Mouse (Mus musculus) retina, embryonic 14.5 days (tissue): ENCODE measurements around the gene Eef2k.
"Not testable (repeated sequence)": the region's sequence is repeated elsewhere in the genome, so short reads cannot be mapped to it uniquely, and the experiment has no call there.

ENCODE experiments used
- DNase-seq: peaks from one replicate; pipeline ENCODE4 v3.0.0-alpha.2; 2015; ENCODE audit warnings: low spot score

The Eef2k gene

GRCm38 (mm10) chr7:120940343-120940742 is 97.7 kb downstream of the Eef2k start:
- no peak for DNase-seq

GRCm38 (mm10) chr7:120941214-120941613 is 98.6 kb downstream of the Eef2k start:
- DNase-seq: no peak

GRCm38 (mm10) chr7:120942506-120942905 is 99.9 kb downstream of the Eef2k start:
- DNase-seq: no peak

- no peak for DNase-seq
Measured at GRCm38 (mm10) chr7:120943936-120944509, 101.4 kb downstream of the Eef2k start.

DNA sequence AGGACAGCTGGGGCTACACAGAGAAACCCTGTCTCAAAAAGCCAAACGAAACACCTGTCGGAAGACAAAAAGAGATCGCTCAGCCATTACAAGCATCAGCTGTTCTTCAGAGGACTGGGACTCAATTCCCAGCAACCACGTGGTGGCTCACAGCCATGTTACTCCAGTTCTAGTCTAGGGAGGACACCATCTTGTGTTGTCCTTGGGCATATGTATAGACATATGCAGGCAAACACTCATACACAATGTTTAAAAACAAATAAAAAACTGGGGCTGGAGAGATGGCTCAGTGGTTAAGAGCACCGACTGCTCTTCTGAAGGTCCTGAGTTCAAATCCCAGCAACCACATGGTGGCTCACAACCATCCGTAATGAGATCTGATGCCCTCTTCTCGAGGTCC is 111.0 kb downstream of the Eef2k start:
- DNase-seq: not testable (repeated sequence)
